Mouse (Mus musculus): ENCODE measurements around the gene Map4. TPM values are rescaled to one million over a fixed set of nuclear protein-coding genes. Genes with fewer than 3 reads are reported as not detected.
A peak's percentile ranks its signal among the peaks of the same experiment; 100 is the strongest.

Gene Map4
- total RNA-seq (2021): 100 to 1,000 TPM; 580 to 618 TPM

- peak; percentile 84 to 96 for DNase-seq (ENCODE audit: extremely low spot score in 1 of 2, low spot score in 1 of 2)
These were observed at the start of gene Map4 for GRCm38 (mm10) chr9:109931257-109932171. Gene Map4 (plus strand): TSS chr9:109931460.

DNA sequence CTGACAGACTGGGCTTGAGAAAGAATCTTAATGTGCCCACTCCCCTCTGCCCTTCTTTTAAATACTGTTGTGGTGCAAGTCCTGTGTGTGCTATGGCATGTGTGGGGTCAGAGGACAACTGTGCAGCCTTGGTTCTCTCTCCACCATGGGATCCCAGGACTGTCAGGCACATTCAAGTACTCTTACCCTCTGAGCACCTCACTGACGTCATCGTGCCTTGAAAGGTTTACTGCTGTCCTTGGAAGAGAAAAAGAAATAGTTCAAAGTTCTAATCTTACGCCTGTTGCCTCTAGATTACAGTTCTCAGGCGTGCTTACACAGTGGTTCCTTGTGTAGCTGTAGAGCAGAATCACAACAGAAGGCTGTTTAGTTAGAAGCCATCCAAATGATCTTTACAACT is 45.0 kb upstream of the Map4 start:
- no peak for DNase-seq (ENCODE audit: extremely low spot score in 1 of 2, low spot score in 1 of 2)

- no peak for DNase-seq (ENCODE audit: extremely low spot score in 1 of 2, low spot score in 1 of 2)
These were observed 43.9 kb upstream of the Map4 start for GRCm38 (mm10) chr9:109887321-109887720.

- no peak for DNase-seq (ENCODE audit: extremely low spot score in 1 of 2, low spot score in 1 of 2)
These were observed 39.8 kb upstream of the Map4 start for GRCm38 (mm10) chr9:109891501-109891900.

- peak; percentile 69 to 92 for DNase-seq (ENCODE audit: extremely low spot score in 1 of 2, low spot score in 1 of 2)
These were observed 38.5 kb upstream of the Map4 start for GRCm38 (mm10) chr9:109892651-109893250.

DNA sequence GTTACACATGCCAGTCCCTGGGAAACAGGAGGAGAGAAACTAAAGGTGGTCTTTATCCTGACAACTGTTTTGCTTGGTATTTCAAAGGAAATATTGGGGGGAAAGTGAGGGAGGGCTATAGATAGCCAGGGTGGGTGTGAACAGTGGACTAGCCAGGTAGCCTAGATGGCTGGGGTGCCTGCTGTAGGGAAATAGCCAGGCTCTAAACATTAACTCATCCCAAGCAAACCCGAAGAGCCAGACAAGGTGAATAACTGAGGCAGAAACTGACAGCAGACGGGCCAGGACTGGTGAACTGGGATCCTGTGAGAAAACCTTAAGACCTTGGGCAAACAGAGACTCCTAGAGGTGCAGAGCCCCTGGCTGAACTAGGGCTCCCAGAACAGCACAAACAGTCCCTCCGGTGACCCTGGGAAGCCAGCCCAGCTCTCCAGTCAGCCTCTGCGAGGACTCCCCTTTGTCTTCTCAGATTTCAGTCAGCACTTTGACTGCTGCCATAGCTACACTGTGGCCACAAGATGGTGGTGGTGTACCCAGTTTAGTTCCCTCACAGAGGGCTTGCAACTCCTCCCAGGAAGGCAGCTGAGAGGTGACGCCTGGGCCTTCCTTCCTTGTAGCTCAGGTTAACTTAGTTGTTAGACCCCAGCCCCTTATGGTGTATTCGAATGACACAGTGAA is 36.7 kb upstream of the Map4 start:
- peak; percentile 41 to 59 for DNase-seq (ENCODE audit: extremely low spot score in 1 of 2, low spot score in 1 of 2)

- DNase-seq (ENCODE audit: extremely low spot score in 1 of 2, low spot score in 1 of 2): no peak
These were observed 35.7 kb upstream of the Map4 start for GRCm38 (mm10) chr9:109895593-109895992.

GRCm38 (mm10) chr9:109896253-109897150 is 34.8 kb upstream of the Map4 start:
- DNase-seq (ENCODE audit: extremely low spot score in 1 of 2, low spot score in 1 of 2): no peak

DNA sequence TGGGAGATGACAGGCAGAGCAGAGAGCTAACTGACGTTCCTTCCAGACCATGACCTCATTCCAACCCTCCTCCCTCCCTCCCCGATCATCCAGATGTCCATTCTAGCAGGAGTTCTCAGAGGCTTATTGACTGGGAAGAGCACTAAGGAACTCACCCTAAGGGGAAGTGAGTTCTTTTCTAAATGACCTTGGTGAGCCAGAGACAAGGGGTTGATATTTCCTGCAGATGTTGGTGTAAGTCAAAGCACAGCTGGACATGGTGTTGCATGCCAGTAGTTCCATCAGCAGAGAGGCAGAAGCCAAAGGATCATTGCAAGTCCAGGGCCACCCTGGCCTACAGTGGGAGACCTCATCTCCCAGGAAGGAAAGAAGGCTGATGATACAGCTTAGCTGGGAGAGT is 33.2 kb upstream of the Map4 start:
- no peak for DNase-seq (ENCODE audit: extremely low spot score in 1 of 2, low spot score in 1 of 2)

DNA sequence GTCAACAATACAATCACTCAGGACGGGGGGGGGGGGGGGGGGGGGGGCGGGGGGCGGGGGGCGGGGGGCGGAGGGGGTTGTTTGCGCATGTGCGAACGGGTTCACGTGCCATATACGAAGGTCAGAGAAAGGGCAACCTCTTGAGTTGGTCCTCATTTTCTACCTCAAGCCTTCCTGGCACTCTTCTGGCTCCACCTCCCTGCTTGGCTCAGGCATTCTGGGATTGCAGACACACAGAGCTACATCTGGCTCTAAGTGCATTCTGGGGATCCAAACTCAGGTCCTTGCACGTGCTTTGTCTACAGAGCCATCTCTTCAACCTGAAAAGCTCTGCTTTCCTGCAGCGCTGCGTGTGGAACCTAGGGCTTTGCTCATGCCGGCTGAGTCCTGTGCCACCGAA is 31.9 kb upstream of the Map4 start:
- no peak for DNase-seq (ENCODE audit: extremely low spot score in 1 of 2, low spot score in 1 of 2)

- no peak for DNase-seq (ENCODE audit: extremely low spot score in 1 of 2, low spot score in 1 of 2)
These were observed 31.5 kb upstream of the Map4 start for GRCm38 (mm10) chr9:109899774-109900173.

DNA sequence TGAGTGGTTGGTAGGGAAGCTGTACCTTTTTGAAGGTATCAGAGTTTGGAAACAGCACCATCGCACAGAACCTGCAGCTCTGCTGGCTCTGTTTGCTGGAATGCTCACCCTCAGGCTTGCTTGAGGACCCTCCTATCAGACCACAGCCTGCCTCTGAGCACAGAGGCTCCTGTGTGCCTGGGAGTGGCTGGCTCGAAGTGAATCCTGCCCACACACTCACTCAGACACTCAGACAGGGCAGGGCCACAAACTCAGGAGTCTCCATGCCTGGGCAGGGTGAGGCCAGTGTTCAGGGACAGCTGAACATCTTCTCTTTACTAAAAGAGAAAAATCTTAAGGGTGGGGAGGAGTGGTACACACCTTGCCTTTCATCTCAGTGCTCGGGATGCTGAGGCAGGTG is 30.7 kb upstream of the Map4 start:
- no peak for DNase-seq (ENCODE audit: extremely low spot score in 1 of 2, low spot score in 1 of 2)

DNA sequence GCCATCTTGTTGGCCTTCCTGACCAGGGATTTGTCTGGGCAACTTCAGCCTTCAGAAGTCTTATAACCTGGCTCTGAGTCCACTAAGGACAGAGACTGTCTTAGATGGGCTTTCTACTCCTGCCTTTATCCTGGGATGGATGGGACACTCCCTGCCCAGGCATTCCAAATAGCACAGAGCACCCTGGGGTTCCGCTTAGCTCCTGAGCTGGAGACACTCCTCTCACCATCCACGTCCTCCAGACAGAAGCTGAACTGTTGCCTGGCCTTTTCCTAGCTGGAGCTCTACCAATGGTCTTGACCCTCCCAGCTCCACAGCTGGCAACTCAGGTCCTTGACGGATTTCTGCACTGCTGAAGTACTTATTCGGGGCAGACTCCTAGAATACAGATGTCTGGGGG is 29.0 kb upstream of the Map4 start:
- no peak for DNase-seq (ENCODE audit: extremely low spot score in 1 of 2, low spot score in 1 of 2)

DNA sequence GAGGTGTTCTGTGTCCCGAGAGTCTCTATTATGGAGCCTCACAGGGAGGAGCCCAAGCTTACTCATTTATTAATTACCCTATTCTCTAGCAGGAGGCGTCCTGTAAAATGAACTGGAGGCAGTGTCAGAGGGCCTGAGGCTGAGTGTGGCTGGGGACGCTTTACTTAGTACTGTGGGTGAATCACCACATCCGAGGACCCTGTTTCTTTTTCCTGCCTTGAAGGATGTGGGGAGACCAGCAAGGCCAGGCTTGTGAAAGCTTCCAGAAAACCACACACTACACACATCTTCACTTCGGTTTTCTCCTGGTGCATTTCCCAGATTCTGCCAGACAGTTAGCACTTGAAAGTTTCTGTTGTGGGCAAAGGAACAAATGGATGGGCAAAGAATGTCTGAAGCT is 28.5 kb upstream of the Map4 start:
- no peak for DNase-seq (ENCODE audit: extremely low spot score in 1 of 2, low spot score in 1 of 2)

GRCm38 (mm10) chr9:109907300-109907699 is 24.0 kb upstream of the Map4 start:
- DNase-seq (ENCODE audit: extremely low spot score in 1 of 2, low spot score in 1 of 2): no peak

DNA sequence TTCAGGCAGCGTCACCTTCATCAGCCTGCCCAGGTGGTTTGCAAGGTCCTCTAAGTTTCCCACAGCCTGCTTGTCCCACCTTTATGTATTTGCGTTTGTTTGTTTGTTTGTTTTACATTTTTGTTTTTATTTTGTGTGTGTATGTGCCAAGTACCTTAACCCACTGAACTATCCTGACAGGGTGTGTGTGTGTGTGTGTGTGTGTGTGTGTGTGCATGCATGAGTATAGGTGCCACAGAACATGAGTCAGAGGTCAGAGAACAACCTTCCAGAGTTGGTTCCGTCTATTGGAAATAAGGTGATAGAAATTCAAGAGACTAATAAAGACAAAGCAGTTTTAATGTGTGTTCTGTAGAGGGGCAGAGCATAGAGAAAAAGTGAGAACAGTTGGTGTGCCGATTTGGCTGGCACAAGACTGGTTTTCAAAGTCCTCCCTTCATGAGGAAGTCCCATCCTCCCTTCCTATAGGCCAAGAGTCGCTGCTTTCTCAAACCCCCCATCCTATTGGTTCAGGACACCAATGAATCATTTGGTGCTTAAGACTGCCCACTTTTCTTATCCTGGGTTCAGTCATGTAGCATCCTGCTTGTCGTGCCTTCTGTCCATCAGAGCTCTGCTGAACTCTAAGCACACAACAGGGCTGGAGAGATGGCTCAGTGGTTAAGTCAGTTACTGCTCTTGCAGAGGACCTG is 23.3 kb upstream of the Map4 start:
- DNase-seq (ENCODE audit: extremely low spot score in 1 of 2, low spot score in 1 of 2): no peak

GRCm38 (mm10) chr9:109909102-109909501 is 22.2 kb upstream of the Map4 start:
- no peak for DNase-seq (ENCODE audit: extremely low spot score in 1 of 2, low spot score in 1 of 2)

DNA sequence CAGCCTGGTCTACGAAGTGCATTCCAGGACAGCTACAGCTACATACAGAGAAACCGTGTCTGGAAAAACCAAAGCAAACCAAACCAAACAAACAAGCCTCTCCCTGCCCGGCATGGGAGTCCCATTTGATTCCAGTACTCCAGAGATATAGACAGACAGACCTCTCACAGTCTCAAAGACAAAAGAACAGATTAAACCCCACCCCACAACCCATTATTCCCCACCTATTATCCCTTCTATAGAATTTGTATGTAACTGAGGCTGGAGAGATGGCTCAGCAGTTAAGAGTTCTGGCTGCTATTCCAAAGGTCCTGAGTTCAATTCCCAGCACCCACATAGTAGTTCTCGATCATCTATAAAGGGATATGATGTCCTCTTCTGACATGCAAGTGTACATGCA is 21.3 kb upstream of the Map4 start:
- no peak for DNase-seq (ENCODE audit: extremely low spot score in 1 of 2, low spot score in 1 of 2)

DNA sequence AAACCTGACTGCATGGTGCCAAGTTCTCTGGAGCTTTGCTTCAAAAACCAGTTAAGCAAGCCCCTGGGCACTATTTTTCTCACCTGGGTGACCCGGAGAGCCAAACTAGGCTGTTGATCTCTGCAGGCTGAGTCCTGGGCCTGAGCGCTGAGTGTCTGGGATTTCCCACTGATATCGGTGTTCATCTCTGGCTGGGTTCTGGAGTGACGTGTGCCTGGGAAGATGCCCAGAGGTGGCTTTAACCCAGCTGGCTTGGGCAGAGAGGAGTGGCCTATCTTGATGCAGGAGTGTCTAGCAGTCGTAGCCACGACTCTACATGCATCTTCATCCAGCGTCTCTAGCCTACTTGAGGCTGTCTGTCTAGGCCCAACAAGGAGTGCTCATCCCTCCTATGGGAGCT is 19.5 kb upstream of the Map4 start:
- DNase-seq (ENCODE audit: extremely low spot score in 1 of 2, low spot score in 1 of 2): no peak

All from layer of hippocampus, postnatal 25 days (tissue).